Mouse (Mus musculus) liver, adult (tissue): Measurements from ENCODE around the gene Bmt2.

Experiments
- GATA4 ChIP-seq: IDR thresholded peaks from 2 replicates; pipeline ENCODE4 v1.6.1; 2014; ENCODE audit warnings: mild to moderate bottlenecking, low read length; ENCODE audit not compliant: insufficient replicate concordance

Bmt2 gene

DNA sequence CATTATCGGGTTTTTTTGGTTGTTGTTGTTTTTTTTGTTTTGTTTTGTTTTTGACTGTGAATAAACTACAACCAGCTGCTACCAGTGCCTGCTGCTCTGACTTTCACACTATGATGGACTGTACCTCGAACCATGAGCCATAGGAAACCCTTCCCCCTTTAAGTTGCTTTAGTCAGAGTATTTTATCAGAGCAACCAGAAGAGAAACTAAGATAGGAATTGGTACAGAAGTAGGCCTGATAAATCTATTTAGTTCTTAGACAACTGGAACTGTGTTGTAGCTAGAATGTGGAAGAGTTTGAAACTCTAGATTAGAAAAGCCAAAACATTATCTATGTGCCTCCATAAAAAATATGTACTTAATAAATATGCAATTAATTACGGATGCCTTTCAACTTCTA, 25.5 kb downstream of the Bmt2 start:
- no peak for TF ChIP-seq GATA4

DNA sequence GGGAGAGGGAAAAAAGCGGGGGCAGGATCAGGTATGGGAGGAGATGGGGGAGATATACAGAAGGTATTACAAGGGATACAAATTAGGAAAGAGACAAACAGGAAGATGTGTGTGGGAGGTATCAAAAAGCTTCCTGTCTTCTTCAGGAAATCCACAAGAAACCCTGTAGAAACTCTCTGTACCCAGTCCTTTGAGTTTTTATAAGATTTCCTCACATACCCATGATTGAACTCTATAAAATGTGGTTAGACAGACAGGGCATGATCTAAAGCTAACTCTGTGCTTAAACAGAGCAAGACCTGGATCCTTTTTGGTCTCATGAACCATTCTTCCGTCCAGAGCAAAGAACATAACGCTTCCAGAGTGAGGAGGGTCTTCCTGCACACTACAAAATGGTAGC, 26.9 kb downstream of the Bmt2 start:
- no peak for TF ChIP-seq GATA4

DNA sequence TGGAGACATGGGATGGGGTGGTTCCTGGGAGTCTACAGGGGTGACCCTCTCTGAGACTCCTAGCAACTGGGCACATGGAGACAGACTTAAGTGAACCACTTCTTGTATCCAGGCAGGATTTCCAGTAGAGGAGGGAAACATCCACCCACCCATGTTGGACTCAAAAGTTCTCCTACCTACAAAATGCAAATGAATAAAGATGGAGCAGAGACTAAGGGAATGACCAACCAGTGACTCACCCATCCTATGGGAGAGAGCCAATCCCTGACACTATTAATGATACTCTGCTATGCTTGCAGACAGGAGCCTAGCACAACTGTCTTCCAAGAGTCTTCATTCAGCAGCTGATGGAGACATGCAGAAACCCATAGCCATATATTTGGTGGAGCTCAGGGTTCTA, 29.5 kb downstream of the Bmt2 start:
- TF ChIP-seq GATA4: no peak

DNA sequence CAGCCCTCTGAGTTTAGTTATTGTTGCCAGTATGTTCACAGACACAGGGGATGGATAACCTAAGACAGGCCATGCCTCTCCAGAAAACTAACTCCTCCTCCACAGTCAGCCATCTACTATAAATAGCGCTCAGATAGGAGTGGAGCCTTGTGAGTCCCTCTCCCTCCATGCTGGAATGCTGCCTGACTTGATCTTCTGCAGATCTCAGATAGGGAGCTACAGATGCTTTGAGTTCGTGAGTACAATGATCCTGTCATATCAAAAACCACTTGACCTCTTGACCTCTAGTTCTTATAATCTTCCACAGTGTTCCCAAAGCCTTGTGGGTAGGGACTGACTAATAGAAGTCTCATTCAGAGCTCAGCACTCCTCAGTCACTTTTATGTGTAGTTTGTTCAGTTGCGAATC, 41.2 kb downstream of the Bmt2 start:
- peak; percentile 87; the same call in 1 of the 2 replicates for TF ChIP-seq GATA4

DNA sequence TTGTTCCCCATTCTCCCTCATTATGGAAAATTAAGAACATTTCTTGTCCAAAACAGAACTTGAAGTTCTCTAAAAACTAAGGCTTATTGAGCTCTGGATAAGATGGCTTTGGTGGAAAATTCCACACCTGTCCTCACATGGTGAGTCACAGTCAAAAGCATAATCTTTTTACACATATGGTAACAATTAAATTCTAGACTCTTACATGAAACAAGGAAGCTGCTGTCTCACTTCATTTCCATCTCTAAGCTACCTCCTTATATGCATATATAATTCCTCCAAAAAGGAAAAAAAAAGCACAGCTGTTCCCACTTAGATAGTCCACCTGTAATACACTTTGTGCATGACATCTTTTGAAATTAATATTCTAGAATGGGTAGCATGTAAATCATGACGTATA, 45.2 kb downstream of the Bmt2 start:
- TF ChIP-seq GATA4: no peak

DNA sequence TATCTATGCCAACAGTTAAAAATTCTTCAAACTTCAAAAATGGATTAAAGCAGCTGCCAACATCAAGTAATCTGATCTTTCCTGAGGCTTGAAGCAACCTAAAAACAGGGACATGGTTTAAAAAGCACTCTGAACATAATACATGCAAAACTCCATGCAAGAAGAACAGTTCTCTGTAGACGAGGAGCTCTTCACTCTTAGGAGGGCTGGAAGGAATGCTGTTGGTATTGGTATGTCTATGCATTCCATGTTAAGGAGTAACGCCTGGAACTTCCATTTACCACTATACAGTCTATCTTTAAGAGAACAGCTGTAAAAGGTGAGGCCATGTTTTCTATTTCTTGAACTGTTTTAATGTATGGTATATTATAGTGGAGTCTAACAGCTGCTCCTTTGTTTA, 47.2 kb downstream of the Bmt2 start:
- TF ChIP-seq GATA4: no peak

DNA sequence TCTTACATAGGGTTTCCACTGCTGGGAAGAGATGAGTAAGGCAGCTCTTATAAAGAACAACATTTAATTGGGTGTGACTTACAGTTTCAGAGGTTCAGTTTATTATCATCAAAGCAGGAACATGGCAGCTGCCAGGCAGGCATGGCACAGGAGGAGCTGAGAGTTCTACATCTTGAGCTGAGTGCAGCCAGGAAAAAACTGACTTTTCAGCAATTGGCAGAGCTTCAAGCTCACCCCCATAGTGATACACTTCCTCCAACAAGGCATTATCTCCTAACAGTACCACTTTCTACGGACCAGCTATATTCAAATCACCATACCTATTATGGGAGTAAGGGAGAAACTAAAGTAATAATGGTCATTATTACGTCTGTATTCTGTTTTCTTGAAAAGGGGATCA, 58.1 kb downstream of the Bmt2 start:
- no peak for TF ChIP-seq GATA4

DNA sequence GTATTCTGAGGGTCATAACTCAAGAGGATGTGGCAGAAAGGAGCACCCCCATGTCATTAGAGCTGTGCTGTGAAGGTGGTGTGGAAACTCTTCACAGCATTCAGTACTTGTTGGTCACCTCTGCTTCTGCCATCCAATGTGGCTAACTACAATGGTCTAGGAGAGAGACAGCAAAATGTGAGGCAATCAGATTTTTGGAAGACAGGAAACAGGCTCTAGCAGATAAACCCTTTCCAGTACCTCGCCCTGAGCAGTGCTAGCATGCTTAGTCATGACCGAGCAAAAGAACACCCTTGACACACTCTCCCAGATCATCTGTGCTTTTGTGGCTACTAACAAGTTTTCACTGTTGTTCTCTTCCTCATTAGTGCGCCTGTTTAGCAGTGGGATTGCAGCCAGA, 60.7 kb downstream of the Bmt2 start:
- no peak for TF ChIP-seq GATA4

DNA sequence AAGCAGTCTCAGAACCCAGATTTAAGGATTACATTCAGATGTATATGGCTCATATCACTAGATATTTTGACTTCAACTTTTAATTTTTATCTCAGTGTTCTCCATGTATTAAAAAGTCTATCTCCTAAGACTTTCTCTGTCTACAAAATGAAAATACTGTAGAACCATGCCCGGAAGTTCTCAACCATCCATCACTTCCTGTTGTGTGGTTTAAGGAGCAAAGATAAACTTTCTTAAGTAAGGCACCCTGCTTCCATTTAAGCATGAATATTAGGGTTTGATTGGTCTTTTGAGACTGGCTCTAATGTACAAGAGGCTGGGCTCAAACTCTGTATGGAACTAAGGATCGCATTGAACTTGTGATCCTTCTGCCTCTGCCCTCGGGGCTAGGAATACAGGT, 63.2 kb downstream of the Bmt2 start:
- TF ChIP-seq GATA4: no peak

DNA sequence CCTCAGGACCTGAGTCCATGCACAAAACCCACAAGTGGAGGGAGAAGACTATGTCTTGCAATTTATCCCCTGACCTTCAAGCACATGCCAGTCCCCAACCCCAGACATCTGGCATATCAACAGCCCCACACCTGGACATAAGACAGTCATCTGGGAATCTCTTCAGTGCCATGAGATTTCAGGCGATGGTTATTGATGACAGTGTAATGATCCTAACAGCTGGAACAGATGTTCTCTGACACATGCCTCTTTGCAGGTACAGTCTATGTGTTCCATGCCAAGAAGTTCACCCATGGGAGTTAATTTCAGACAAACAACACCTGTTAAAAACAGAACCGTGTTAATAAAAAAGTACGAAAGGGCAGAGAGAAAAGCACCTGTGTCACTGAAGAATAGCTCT, 64.1 kb downstream of the Bmt2 start:
- TF ChIP-seq GATA4: no peak

DNA sequence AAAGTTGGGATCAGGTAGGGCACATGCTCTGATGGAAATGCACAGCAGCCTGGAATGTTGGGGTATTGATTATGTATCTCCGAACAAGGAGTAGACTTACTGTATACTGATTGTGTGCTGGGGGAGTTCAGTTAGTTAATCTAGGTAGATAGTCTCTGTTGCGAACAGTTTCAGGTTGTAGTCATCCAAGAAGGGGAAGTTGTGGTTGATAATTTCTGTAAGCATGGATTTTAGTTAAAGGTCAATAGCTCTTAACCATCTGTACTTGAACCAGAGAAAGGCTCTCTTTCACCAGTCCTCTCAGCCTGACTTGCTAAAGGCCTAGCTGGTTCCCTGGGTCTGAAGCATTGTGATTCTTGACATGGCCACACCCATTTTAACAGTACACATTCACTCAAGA, 66.9 kb downstream of the Bmt2 start:
- TF ChIP-seq GATA4: no peak

DNA sequence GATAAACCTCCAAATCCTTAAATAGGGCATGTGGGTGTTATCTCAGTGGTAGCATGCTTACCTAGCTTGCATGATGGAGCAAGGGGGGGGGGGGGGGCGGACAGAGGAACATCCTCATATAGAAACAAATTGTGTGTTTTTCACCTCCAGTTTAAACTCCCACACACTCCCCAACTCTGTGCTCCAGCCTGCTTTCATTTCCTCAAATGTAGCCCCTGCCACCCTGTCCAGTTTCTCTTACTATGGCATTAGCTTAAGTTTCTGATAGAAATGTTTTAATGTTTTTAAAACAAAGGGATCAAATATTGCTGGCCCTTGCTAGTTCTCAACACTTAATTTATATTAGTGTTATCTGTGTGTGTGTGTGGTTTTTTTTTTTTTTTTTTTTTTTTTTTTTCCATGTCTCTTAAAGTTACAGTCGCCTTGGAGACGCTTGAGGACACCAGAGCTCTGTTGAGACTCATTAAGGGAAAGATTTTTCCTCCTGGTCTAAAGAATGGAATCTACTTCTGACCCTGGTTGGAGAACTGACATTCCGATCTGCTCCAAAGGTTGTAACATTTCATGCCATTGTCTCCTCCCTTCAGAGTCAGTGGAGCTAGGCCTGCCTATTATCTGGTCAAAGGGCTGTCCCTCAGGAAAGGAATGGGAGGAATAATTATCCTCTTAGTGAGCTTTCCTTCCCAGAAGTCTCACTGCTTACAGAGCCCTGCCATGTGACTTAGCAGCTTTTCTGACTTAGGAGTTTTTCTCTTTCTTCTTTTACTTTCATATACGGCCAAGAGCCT, 68.2 kb downstream of the Bmt2 start:
- no peak for TF ChIP-seq GATA4

DNA sequence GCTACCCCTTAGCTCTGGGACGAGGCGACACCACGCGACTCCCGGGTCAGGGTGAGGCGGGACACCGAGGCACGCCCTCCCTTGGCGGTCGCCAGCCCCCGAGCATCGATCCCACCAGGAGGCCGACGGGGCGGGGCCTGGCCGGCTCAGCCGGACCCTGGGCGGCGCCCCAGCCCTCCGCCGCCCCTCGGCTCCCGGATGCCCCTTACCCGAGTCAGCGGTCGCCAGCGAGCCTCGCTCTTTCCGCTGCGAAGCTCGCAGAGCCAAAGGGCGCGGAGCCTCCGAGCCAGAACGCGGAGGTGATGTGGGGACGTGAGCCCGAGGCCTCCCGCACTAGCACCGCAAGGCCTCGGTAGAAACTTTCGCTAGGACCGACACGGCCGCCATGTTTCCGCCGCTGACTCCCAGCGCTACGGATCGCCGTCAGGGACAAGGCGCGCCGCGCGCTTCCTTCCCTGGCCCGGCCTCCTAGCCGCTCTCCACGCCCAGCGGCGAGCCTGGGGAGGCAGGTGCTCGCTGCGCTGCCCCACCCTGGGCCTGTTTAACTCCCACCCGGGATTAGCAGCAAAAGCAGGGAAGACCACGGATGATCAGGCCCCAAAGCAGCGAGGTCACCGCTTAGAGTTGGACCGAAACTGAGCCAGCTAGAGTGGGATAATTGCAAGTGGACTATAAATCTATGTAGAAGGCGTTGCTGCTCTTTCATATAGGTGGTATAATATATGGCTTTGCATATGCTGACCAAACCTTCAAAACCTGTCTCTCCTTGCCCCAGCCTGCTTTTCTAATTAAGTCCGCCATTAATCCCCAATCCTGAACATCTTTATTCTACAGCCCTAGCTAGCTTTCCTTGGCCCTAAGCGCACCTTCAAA, 69.9 kb downstream of the Bmt2 start, which contains the start of gene Tmem168:
Gene Tmem168 (minus strand): TSS at position 480 of the 873 bp plus-strand sequence.
- no peak for TF ChIP-seq GATA4

DNA sequence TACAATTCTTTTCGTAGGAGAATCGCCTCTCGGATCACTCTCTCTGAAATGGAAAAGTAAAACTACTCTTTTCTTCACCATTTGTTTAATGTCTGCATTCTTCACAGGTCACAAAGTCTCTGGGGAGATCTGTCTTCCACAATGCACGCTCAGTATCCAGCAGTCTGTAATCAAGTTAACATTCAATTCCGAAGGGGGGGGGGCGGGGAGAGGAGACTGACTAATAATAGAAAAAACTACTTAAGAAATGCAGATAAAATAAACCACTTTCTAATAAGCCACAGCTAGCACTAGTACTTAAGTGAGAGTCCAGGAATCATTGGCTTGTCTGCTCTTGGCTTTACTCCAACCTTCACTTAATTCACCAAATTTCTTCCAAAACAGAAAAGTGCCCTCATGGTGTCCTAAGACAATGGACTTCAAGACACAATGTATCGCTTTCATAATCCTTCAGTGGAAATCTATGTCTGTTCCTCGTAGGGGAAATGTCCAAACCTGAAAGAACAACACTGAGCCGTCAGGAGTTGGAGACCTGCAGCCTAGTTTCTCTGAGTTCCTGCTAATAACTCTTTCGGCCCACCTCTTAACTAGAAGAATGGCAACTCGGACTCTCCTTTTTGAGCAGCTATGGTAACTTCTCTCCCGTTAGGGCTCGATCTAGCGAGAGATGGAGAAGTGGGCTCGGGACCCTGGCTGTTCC, 70.7 kb downstream of the Bmt2 start:
- TF ChIP-seq GATA4: no peak

DNA sequence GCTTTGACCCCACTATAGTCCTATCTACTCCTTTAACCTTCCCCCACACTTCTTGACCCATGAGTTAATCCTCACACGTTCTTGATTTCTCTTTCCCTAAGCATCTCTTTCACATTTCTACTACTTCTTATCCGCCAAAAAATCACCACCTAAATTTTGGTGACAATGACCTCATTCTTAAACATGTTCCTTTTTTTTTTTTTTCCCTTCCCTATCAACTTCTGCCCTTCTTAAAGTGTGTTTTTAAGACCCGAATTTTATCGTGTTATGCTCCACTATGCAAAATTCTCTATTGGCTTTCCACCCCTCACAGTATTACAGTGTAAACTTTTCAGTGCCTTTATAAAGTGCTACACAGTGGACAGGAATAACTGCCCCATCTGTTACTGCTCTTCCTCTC, 71.4 kb downstream of the Bmt2 start:
- no peak for TF ChIP-seq GATA4

DNA sequence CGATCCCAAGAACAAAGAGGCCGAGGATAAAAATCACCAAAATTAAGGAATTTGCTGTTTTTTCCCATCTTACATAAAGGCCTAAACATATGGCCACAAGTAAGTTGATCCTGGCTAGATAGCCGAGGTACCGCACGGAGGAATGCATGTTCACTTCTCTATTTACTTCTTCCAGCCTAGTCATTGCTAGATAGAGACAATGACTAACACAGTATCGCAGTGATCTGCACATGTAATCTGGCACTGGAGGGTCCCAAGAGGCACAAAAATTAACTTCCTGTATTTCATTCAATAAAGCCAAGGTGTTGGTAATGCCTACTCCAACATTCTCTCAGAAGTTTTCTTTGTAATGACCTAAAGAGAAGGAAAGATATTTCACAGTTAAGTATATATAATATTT, 74.6 kb downstream of the Bmt2 start:
- TF ChIP-seq GATA4: no peak
